25 mouse cellular contexts compared by ENCODE assay signal in the genomic region with DNA sequence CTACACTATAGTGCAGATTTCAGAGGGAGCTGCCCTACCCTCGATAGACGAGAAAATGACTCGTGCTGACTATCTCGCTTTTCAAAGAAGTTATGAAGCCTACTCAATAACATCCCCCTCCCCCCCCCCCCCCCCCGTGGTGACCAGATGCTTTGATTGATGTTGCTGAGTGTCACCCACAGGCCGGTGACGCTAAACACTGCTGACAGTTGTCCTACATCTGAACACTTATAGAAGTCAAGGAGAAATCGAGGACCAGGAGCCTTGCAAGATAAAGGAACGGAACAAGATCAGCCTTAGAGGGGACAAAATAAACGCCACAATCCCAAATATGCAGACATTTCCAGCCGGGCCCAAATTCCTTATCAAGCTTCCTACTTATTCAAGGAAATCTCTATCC.
DNase-seq lines count a peak whose midpoint lies in the region; ATAC-seq and TF ChIP-seq lines count a peak whose summit lies in the region.
"Had no signal": no experiment of that assay in that cellular context is flagged by ENCODE, and none has a peak within 500 bp of the region (broad histone marks: within the 10 kb centered on the region; RNA-seq: fewer than 3 reads in every experiment).

No protein-coding gene starts in this region.

- TF ChIP-seq CTCF in kidney, postnatal 0 days (IDR thresholded peaks at IDR 0.05; ENCODE audit: low read depth), result no peak

- H3K4me2 ChIP-seq in hindbrain, embryonic 11.5 days (replicated peaks; ENCODE audit: low read depth, low read length), result no peak overlapping the region
- H3K4me2 ChIP-seq in kidney, postnatal 0 days (ENCODE audit: low read length), result no peak overlapping the region
- H3K4me2 ChIP-seq: embryonic facial prominence, embryonic 12.5 days; forebrain, embryonic 13.5 days; forebrain, embryonic 15.5 days had no signal

- no peaks in the 10 kb centered on the region for H3K9me3 ChIP-seq in hindbrain, embryonic 10.5 days
- no peaks in the 10 kb centered on the region for H3K9me3 ChIP-seq in hindbrain, embryonic 11.5 days (ENCODE audit: control insufficient read depth, low read length)
- no peaks in the 10 kb centered on the region for H3K9me3 ChIP-seq in kidney, postnatal 0 days (replicated peaks; ENCODE audit: low read length)
- H3K9me3 ChIP-seq: embryonic facial prominence, embryonic 10.5 days; embryonic facial prominence, embryonic 12.5 days; forebrain, embryonic 13.5 days; forebrain, embryonic 15.5 days; G1E had no signal

- no peak overlapping the region for H3K27ac ChIP-seq in hindbrain, embryonic 10.5 days
- no peak overlapping the region for H3K27ac ChIP-seq in hindbrain, embryonic 11.5 days (ENCODE audit: low read depth, low read length)
- no peak overlapping the region for H3K27ac ChIP-seq in kidney, postnatal 0 days
- H3K27ac ChIP-seq: embryonic facial prominence, embryonic 10.5 days; embryonic facial prominence, embryonic 12.5 days; forebrain, embryonic 13.5 days; forebrain, embryonic 15.5 days had no signal

- H3K36me3 ChIP-seq in hindbrain, embryonic 10.5 days, result no peaks in the 10 kb centered on the region
- no peaks in the 10 kb centered on the region for H3K36me3 ChIP-seq in hindbrain, embryonic 11.5 days (ENCODE audit: control insufficient read depth, insufficient read depth, low read length)
- H3K36me3 ChIP-seq in kidney, postnatal 0 days (ENCODE audit: insufficient read depth, low read length), result no peaks in the 10 kb centered on the region
- H3K36me3 ChIP-seq: embryonic facial prominence, embryonic 10.5 days; embryonic facial prominence, embryonic 12.5 days; forebrain, embryonic 15.5 days; G1E had no signal

- no peak overlapping the region for H3K4me3 ChIP-seq in hindbrain, embryonic 10.5 days
- H3K4me3 ChIP-seq in hindbrain, embryonic 11.5 days (ENCODE audit: low read depth, low read length), result no peak overlapping the region
- no peak overlapping the region for H3K4me3 ChIP-seq in kidney, postnatal 0 days (replicated peaks; ENCODE audit: low read depth, low read length)
- H3K4me3 ChIP-seq: embryonic facial prominence, embryonic 10.5 days; embryonic facial prominence, embryonic 12.5 days; forebrain, embryonic 13.5 days; forebrain, embryonic 15.5 days had no signal

- ATAC-seq in hindbrain, embryonic 11.5 days (ENCODE audit: low FRiP score), result no peak; the same call in 1 of the 2 replicates
- ATAC-seq in kidney, postnatal 0 days (replicated peaks; ENCODE audit: low FRiP score, low read depth), result no peak
- ATAC-seq in megakaryocyte-erythroid progenitor cell, adult 5-6 weeks (replicated peaks; ENCODE audit: low FRiP score, low TSS enrichment, poor library complexity, severe bottlenecking), result no peak
- ATAC-seq: activated CD4-positive, CD25-positive, alpha-beta regulatory T cell, adult 4 months; CD4-positive, CD25-positive, alpha-beta regulatory T cell, adult 4 months; forebrain, embryonic 13.5 days; forebrain, embryonic 15.5 days; Patski had no signal

- no peak overlapping the region for H3K9ac ChIP-seq in hindbrain, embryonic 11.5 days (ENCODE audit: low read depth, low read length)
- H3K9ac ChIP-seq in kidney, postnatal 0 days (ENCODE audit: low read depth, low read length), result no peak overlapping the region
- H3K9ac ChIP-seq: embryonic facial prominence, embryonic 12.5 days; forebrain, embryonic 13.5 days; forebrain, embryonic 15.5 days had no signal

- no peaks in the 10 kb centered on the region for H3K27me3 ChIP-seq in hindbrain, embryonic 10.5 days (ENCODE audit: insufficient read depth, poor library complexity, severe bottlenecking)
- no peaks in the 10 kb centered on the region for H3K27me3 ChIP-seq in hindbrain, embryonic 11.5 days (ENCODE audit: control insufficient read depth, insufficient read depth, low read length)
- H3K27me3 ChIP-seq in kidney, postnatal 0 days (ENCODE audit: insufficient read depth, low read length), result no peaks in the 10 kb centered on the region
- H3K27me3 ChIP-seq: CH12.LX; embryonic facial prominence, embryonic 12.5 days; forebrain, embryonic 13.5 days; forebrain, embryonic 15.5 days; Patski had no signal

- H3K4me1 ChIP-seq in hindbrain, embryonic 10.5 days (replicated peaks), result peaks cover 18% of the 10 kb centered on the region
- no peaks in the 10 kb centered on the region for H3K4me1 ChIP-seq in hindbrain, embryonic 11.5 days (replicated peaks; ENCODE audit: control insufficient read depth, insufficient read depth, low read length)
- H3K4me1 ChIP-seq in kidney, postnatal 0 days (replicated peaks; ENCODE audit: insufficient read depth, low read length), result no peaks in the 10 kb centered on the region
- H3K4me1 ChIP-seq: embryonic facial prominence, embryonic 12.5 days; forebrain, embryonic 13.5 days; forebrain, embryonic 15.5 days had no signal

- WGBS in hindbrain, embryonic 10.5 days, result 39% methylated on average over 11 of the region's 11 CpGs
- WGBS in hindbrain, embryonic 11.5 days, result 35% methylated on average over 10 of the region's 11 CpGs
- 58% methylated on average over 11 of the region's 11 CpGs for WGBS in kidney, postnatal 0 days

- DNase-seq in hindbrain, embryonic 10.5 days (ENCODE audit: low spot score), result peak; percentile 27
- no peak for DNase-seq in hindbrain, embryonic 11.5 days (ENCODE audit: low spot score)
- peak; percentile 6 for DNase-seq in kidney, postnatal 0 days (ENCODE audit: low spot score)
- no peak for DNase-seq in kidney, postnatal 10 days
- DNase-seq in 3T3-L1 (ENCODE audit: low read depth, low spot score), result peak; percentile 5
- peak; percentile 53 for DNase-seq in retina, embryonic 14.5 days (ENCODE audit: low spot score)
- no peak for DNase-seq in thymus, postnatal 0 days (ENCODE audit: low spot score)
- DNase-seq: adrenal gland, adult 8-10 months; adrenal gland, postnatal 14 days; B cell, adult 2 months; cerebellum, adult 11-12 months; cerebellum, adult 2 months; cerebellum, adult 9-10 months; cerebellum, postnatal 10 days; cerebellum, postnatal 25 days had no signal

Comparison
In these comparisons a context has a peak if more than half of its experiments do, and no peak if none do; other contexts are left out.
1. DNase-seq: peak in hindbrain, embryonic 10.5 days (single experiment), kidney, postnatal 0 days (single experiment), 3T3-L1 (single experiment) and retina, embryonic 14.5 days (single experiment); none in hindbrain, embryonic 11.5 days (single experiment), kidney, postnatal 10 days (single experiment) and thymus, postnatal 0 days (single experiment).